Mouse (Mus musculus) heart, embryonic 13.5 days (tissue): ENCODE results near the gene Alkbh1. TPM values are rescaled to one million over a fixed set of nuclear protein-coding genes. Genes with fewer than 3 reads are reported as not detected.

Source experiments
- ATAC-seq: fragments of 200-750 bp; cut with Nextera tagmentation; 2 replicates; pipeline ENCODE4 v1.8.0; 2017; ENCODE audit warnings: moderate TSS enrichment; ENCODE audit not compliant: insufficient number of reproducible peaks, low FRiP score, low TSS enrichment; ENCODE audit errors: extremely low read depth
- H3K27ac ChIP-seq: fragments of 300-500 bp; sonication (generic); replicated peaks from 2 replicates; pipeline ENCODE4 v1.5.1; 2015; ENCODE audit warnings: moderate library complexity, mild to moderate bottlenecking, inconsistent platforms
- H3K27me3 ChIP-seq: fragments of 300-500 bp; sonication (generic); replicated peaks from 2 replicates; pipeline ENCODE4 v1.6.1; 2015; ENCODE audit warnings: mild to moderate bottlenecking, inconsistent platforms
- H3K36me3 ChIP-seq: fragments of 300-500 bp; sonication (generic); 2 replicates; pipeline ENCODE4 v1.6.1; 2015; ENCODE audit warnings: mild to moderate bottlenecking, inconsistent platforms
- H3K4me1 ChIP-seq: fragments of 300-500 bp; sonication (generic); 2 replicates; pipeline ENCODE4 v1.6.1; 2015; ENCODE audit warnings: inconsistent platforms
- H3K4me2 ChIP-seq: fragments of 300-500 bp; sonication (generic); 2 replicates; pipeline ENCODE4 v1.6.1; 2015; ENCODE audit warnings: inconsistent platforms, mild to moderate bottlenecking, moderate library complexity
- H3K4me3 ChIP-seq: fragments of 300-500 bp; sonication (generic); 2 replicates; pipeline ENCODE4 v1.5.1; 2015; ENCODE audit warnings: moderate library complexity, mild to moderate bottlenecking, inconsistent platforms
- H3K9ac ChIP-seq: fragments of 300-500 bp; sonication (generic); 2 replicates; pipeline ENCODE4 v1.6.1; 2015; ENCODE audit warnings: inconsistent platforms, mild to moderate bottlenecking, moderate library complexity
- H3K9me3 ChIP-seq: fragments of 300-500 bp; sonication (generic); 2 replicates; pipeline ENCODE4 v1.6.1; 2016; ENCODE audit warnings: inconsistent platforms
- WGBS: fragments of 180-500 bp; shearing (Covaris S2); methylation state at CpG from one replicate; pipeline ENCODE4 v1.1.7; 2015; ENCODE audit warnings: mixed read lengths; 5-methylcytosine and 5-hydroxymethylcytosine counted together
- polyA plus RNA-seq: library from polyadenylated mRNA; unstranded; fragments of >200 nt; fragmentation: Nextera tagmentation; extraction: Ambion mirVana; gene quantifications from 2 replicates; pipeline ENCODE4 v1.2.1, GENCODE M21; 2015

Alkbh1 gene
- polyA plus RNA-seq, 1 experiment from 2014 or later, result 34.2 TPM

- Histone ChIP-seq H3K4me2 (no peak overlapping the region), H3K9ac (no peak overlapping the region), H3K27me3 (no peaks in the 10 kb centered on the region), H3K4me1 (no peaks in the 10 kb centered on the region), H3K36me3 (no peaks in the 10 kb centered on the region), H3K27ac (no peak overlapping the region), H3K4me3 (no peak overlapping the region), H3K9me3 (no peaks in the 10 kb centered on the region)
- 79% methylated on average over 4 of the region's 4 CpGs for WGBS
- no peak for ATAC-seq
These were observed 46.7 kb downstream of the Alkbh1 start for GRCm38 (mm10) chr12:87397126-87397525.

- Histone ChIP-seq H3K9me3 (no peaks in the 10 kb centered on the region), H3K36me3 (no peaks in the 10 kb centered on the region), H3K27ac (no peak overlapping the region), H3K9ac (no peak overlapping the region), H3K27me3 (no peaks in the 10 kb centered on the region), H3K4me3 (no peak overlapping the region), H3K4me2 (no peak overlapping the region), H3K4me1 (no peaks in the 10 kb centered on the region)
- no peak for ATAC-seq
- WGBS, result 87% methylated on average over 6 of the region's 6 CpGs
These were observed 49.5 kb downstream of the Alkbh1 start for GRCm38 (mm10) chr12:87394316-87394715.

- WGBS, result 65% methylated on average over 4 of the region's 4 CpGs
- no peak overlapping the region for H3K9ac ChIP-seq
- no peaks in the 10 kb centered on the region for H3K27me3 ChIP-seq
- no peak for ATAC-seq
- H3K36me3 ChIP-seq, result no peaks in the 10 kb centered on the region
- no peak overlapping the region for H3K27ac ChIP-seq
- H3K4me1 ChIP-seq, result no peaks in the 10 kb centered on the region
- H3K4me2 ChIP-seq, result no peak overlapping the region
- no peak overlapping the region for H3K4me3 ChIP-seq
- no peaks in the 10 kb centered on the region for H3K9me3 ChIP-seq
These were observed 50.2 kb downstream of the Alkbh1 start for GRCm38 (mm10) chr12:87393447-87394145.

- Histone ChIP-seq H3K27me3 (no peaks in the 10 kb centered on the region), H3K4me3 (no peak overlapping the region), H3K4me1 (peaks cover 10% of the 10 kb centered on the region), H3K9me3 (no peaks in the 10 kb centered on the region), H3K4me2 (no peak overlapping the region), H3K36me3 (no peaks in the 10 kb centered on the region), H3K9ac (no peak overlapping the region), H3K27ac (no peak overlapping the region)
- ATAC-seq, result no peak
These were observed 52.5 kb downstream of the Alkbh1 start for GRCm38 (mm10) chr12:87391355-87391754.

- whole genome bisulfite sequencing, result 66% methylated on average over 3 of the region's 3 CpGs
- Histone ChIP-seq H3K4me3 (peak overlapping the region; percentile 96; the same call in 1 of the 2 replicates), H3K9ac (no peak overlapping the region), H3K27ac (peak overlapping the region; percentile 86; the same call in 1 of the 2 replicates), H3K4me1 (peaks cover 20% of the 10 kb centered on the region), H3K36me3 (no peaks in the 10 kb centered on the region), H3K9me3 (no peaks in the 10 kb centered on the region), H3K27me3 (no peaks in the 10 kb centered on the region), H3K4me2 (peak overlapping the region; percentile 96)
- no peak for ATAC-seq
These were observed 54.6 kb downstream of the Alkbh1 start for GRCm38 (mm10) chr12:87389231-87389630.

- H3K9me3 ChIP-seq, result no peaks in the 10 kb centered on the region
- peak; percentile 99 for ATAC-seq
- peak within 1 kb of the TSS; percentile 97 for H3K9ac ChIP-seq
- H3K27ac ChIP-seq, result peak within 1 kb of the TSS; percentile 86
- no peaks in the 10 kb centered on the region for H3K36me3 ChIP-seq
- peak within 1 kb of the TSS; percentile 96 for H3K4me2 ChIP-seq
- H3K4me1 ChIP-seq, result peaks cover 20% of the 10 kb centered on the region
- peak within 1 kb of the TSS; percentile 96 for H3K4me3 ChIP-seq
- WGBS, result under 1% methylated on average over 45 of the region's 45 CpGs
- H3K27me3 ChIP-seq, result no peaks in the 10 kb centered on the region
These were observed 55.6 kb downstream of the Alkbh1 start, which contains the start of gene Sptlc2 for GRCm38 (mm10) chr12:87388122-87388774. Sptlc2 (minus strand) TSS chr12:87388355.

- peak overlapping the region; percentile 96 for H3K4me3 ChIP-seq
- ATAC-seq, result no peak
- under 1% methylated on average over 50 of the region's 65 CpGs for WGBS
- H3K4me1 ChIP-seq, result peaks cover 21% of the 10 kb centered on the region
- peak overlapping the region; percentile 97 for H3K9ac ChIP-seq
- no peaks in the 10 kb centered on the region for H3K27me3 ChIP-seq
- H3K4me2 ChIP-seq, result peak overlapping the region; percentile 96
- H3K36me3 ChIP-seq, result no peaks in the 10 kb centered on the region
- H3K27ac ChIP-seq, result peak overlapping the region; percentile 82
- H3K9me3 ChIP-seq, result no peaks in the 10 kb centered on the region
These were observed 56.4 kb downstream of the Alkbh1 start for GRCm38 (mm10) chr12:87387171-87388121.

- H3K27me3 ChIP-seq, result no peaks in the 10 kb centered on the region
- WGBS, result 86% methylated on average over 3 of the region's 3 CpGs
- H3K27ac ChIP-seq, result no peak overlapping the region
- no peak overlapping the region for H3K9ac ChIP-seq
- ATAC-seq, result no peak
- H3K4me1 ChIP-seq, result peaks cover 43% of the 10 kb centered on the region
- no peak overlapping the region for H3K4me2 ChIP-seq
- no peaks in the 10 kb centered on the region for H3K36me3 ChIP-seq
- H3K9me3 ChIP-seq, result no peaks in the 10 kb centered on the region
- H3K4me3 ChIP-seq, result no peak overlapping the region
These were observed 58.8 kb downstream of the Alkbh1 start for GRCm38 (mm10) chr12:87385051-87385450.

GRCm38 (mm10) chr12:87381380-87381682, 62.5 kb downstream of the Alkbh1 start:
- Histone ChIP-seq H3K4me1 (peaks cover 36% of the 10 kb centered on the region), H3K36me3 (no peaks in the 10 kb centered on the region), H3K9me3 (no peaks in the 10 kb centered on the region), H3K4me3 (no peak overlapping the region), H3K27ac (peak overlapping the region; percentile 16), H3K27me3 (no peaks in the 10 kb centered on the region), H3K9ac (no peak overlapping the region), H3K4me2 (no peak overlapping the region)
- WGBS, result 25% methylated on average over 2 of the region's 2 CpGs
- ATAC-seq, result no peak

GRCm38 (mm10) chr12:87380586-87381379, 63.0 kb downstream of the Alkbh1 start:
- WGBS, result 57% methylated on average over 10 of the region's 10 CpGs

More at GRCm38 (mm10) chr12:87380586-87381379, 63.0 kb downstream of the Alkbh1 start:
- no peaks in the 10 kb centered on the region for H3K9me3 ChIP-seq
- no peak overlapping the region for H3K4me2 ChIP-seq
- no peak for ATAC-seq
- peak overlapping the region; percentile 16 for H3K27ac ChIP-seq
- no peaks in the 10 kb centered on the region for H3K36me3 ChIP-seq
- peaks cover 31% of the 10 kb centered on the region for H3K4me1 ChIP-seq
- H3K4me3 ChIP-seq, result no peak overlapping the region
- no peak overlapping the region for H3K9ac ChIP-seq
- no peaks in the 10 kb centered on the region for H3K27me3 ChIP-seq
